Mouse (Mus musculus) hindlimb bud, embryonic 11.5 days (tissue): ENCODE results near the gene Lfng.

Source experiments
- DNase-seq: peaks from one replicate; pipeline ENCODE4 v3.0.0-alpha.2; 2012; ENCODE audit warnings: low read depth, low spot score; ENCODE audit errors: extremely low spot score

Gene Lfng

GRCm38 (mm10) chr5:140607001-140607835, at the start of gene Lfng:
Gene Lfng (plus strand): TSS chr5:140607320.
- no peak for DNase-seq

- DNase-seq = no peak
Observed at GRCm38 (mm10) chr5:140562601-140563000, 44.5 kb upstream of the Lfng start.

- DNase-seq = no peak
Observed at GRCm38 (mm10) chr5:140564896-140565295, 42.2 kb upstream of the Lfng start, which contains the start of gene Grifin. Gene Grifin (minus strand): TSS chr5:140565071.

GRCm38 (mm10) chr5:140565451-140565850, 41.7 kb upstream of the Lfng start:
- DNase-seq = no peak

GRCm38 (mm10) chr5:140565856-140566255, 41.3 kb upstream of the Lfng start:
- DNase-seq = no peak

- DNase-seq = no peak
Observed at GRCm38 (mm10) chr5:140566271-140566670, 40.8 kb upstream of the Lfng start.

- no peak for DNase-seq
Observed at GRCm38 (mm10) chr5:140567321-140567720, 39.8 kb upstream of the Lfng start.

- DNase-seq = no peak
Observed at GRCm38 (mm10) chr5:140567751-140568150, 39.4 kb upstream of the Lfng start.

GRCm38 (mm10) chr5:140568321-140568970, 38.7 kb upstream of the Lfng start:
- peak; percentile 35 for DNase-seq

GRCm38 (mm10) chr5:140569032-140569595, 38.0 kb upstream of the Lfng start:
- no peak for DNase-seq

GRCm38 (mm10) chr5:140570223-140570870, 36.8 kb upstream of the Lfng start:
- DNase-seq = no peak

- no peak for DNase-seq
Observed at GRCm38 (mm10) chr5:140571201-140571600, 35.9 kb upstream of the Lfng start.

- DNase-seq = no peak
Observed at GRCm38 (mm10) chr5:140571673-140572072, 35.4 kb upstream of the Lfng start.

GRCm38 (mm10) chr5:140572611-140573010, 34.5 kb upstream of the Lfng start:
- no peak for DNase-seq

- DNase-seq = no peak
Observed at GRCm38 (mm10) chr5:140575381-140575866, 31.7 kb upstream of the Lfng start.

GRCm38 (mm10) chr5:140579221-140579620, 27.9 kb upstream of the Lfng start:
- DNase-seq = no peak

- DNase-seq = no peak
Observed at GRCm38 (mm10) chr5:140579771-140580170, 27.3 kb upstream of the Lfng start.

GRCm38 (mm10) chr5:140581569-140581968, 25.6 kb upstream of the Lfng start:
- no peak for DNase-seq

- DNase-seq = no peak
Observed at GRCm38 (mm10) chr5:140582995-140583731, 24.0 kb upstream of the Lfng start.

GRCm38 (mm10) chr5:140583732-140584368, 23.3 kb upstream of the Lfng start:
- no peak for DNase-seq
